Comparison of ENCODE assay signal across 8 mouse cellular contexts in genomic region chrX:106219171-106220032, GRCm38 (mm10). TPM values are rescaled to one million over a fixed set of nuclear protein-coding genes. Genes with fewer than 3 reads are reported as not detected.
DNase-seq lines count a peak whose midpoint lies in the region; ATAC-seq lines count a peak whose summit lies in the region.

No protein-coding gene starts in this region.

- no peaks in the 10 kb centered on the region; the same call in 1 of the 2 replicates for H3K36me3 ChIP-seq in erythroblast, embryonic 14.5 days (ENCODE audit: control insufficient read depth)
- H3K36me3 ChIP-seq in heart, embryonic 13.5 days = 0 out of 2 replicates have a peak, but pooled peaks cover 5% of the 10 kb centered on the region
- H3K36me3 ChIP-seq in liver, embryonic 11.5 days (ENCODE audit: control insufficient read depth, insufficient read depth, low read length) = no peaks in the 10 kb centered on the region
- no peaks in the 10 kb centered on the region for H3K36me3 ChIP-seq in splenic B cell, adult 2 months (ENCODE audit: control insufficient read depth, insufficient read depth, low read length, poor library complexity, severe bottlenecking)

- no peaks in the 10 kb centered on the region for H3K27me3 ChIP-seq in erythroblast, embryonic 14.5 days (ENCODE audit: control insufficient read depth)
- H3K27me3 ChIP-seq in heart, embryonic 13.5 days (replicated peaks) = no peaks in the 10 kb centered on the region
- no peaks in the 10 kb centered on the region for H3K27me3 ChIP-seq in liver, embryonic 11.5 days (replicated peaks; ENCODE audit: control insufficient read depth, insufficient read depth, low read length)
- H3K27me3 ChIP-seq in splenic B cell, adult 2 months (ENCODE audit: control insufficient read depth, insufficient read depth, low read length, poor library complexity, severe bottlenecking) = no peaks in the 10 kb centered on the region

- H3K4me3 ChIP-seq in erythroblast, embryonic 14.5 days (replicated peaks) = peak overlapping the region; percentile 80
- peak overlapping the region; percentile 67 for H3K4me3 ChIP-seq in heart, embryonic 13.5 days
- H3K4me3 ChIP-seq in liver, embryonic 11.5 days (ENCODE audit: low read depth, low read length) = peak overlapping the region; percentile 71

- H3K4me1 ChIP-seq in erythroblast, embryonic 14.5 days (ENCODE audit: control insufficient read depth) = peaks cover 10% of the 10 kb centered on the region
- no peaks in the 10 kb centered on the region for H3K4me1 ChIP-seq in heart, embryonic 13.5 days
- H3K4me1 ChIP-seq in liver, embryonic 11.5 days (replicated peaks; ENCODE audit: control insufficient read depth, insufficient read depth, low read length) = no peaks in the 10 kb centered on the region

- peak; percentile 83 for DNase-seq in CD4-positive, CD25-positive, alpha-beta regulatory T cell, adult 2 months (ENCODE audit: low read depth, low spot score)
- DNase-seq in brain, embryonic 18.5 days (ENCODE audit: low read depth, low spot score) = peak; percentile 45
- peak; percentile 81 for DNase-seq in kidney, postnatal 10 days
- DNase-seq in liver, embryonic 11.5 days (ENCODE audit: low spot score) = peak; percentile 71
- peak; percentile 76 for DNase-seq in naive thymus-derived CD4-positive, alpha-beta T cell, adult 2 months (ENCODE audit: low read depth)
- peak; percentile 69 for DNase-seq in splenic B cell, adult 2 months (ENCODE audit: low read depth, low spot score)

- H3K9ac ChIP-seq in heart, embryonic 13.5 days = peak overlapping the region; percentile 84
- H3K9ac ChIP-seq in liver, embryonic 11.5 days (ENCODE audit: low read depth, low read length) = peak overlapping the region; percentile 75

- peak overlapping the region; percentile 65 for H3K4me2 ChIP-seq in heart, embryonic 13.5 days
- peak overlapping the region; percentile 62 for H3K4me2 ChIP-seq in liver, embryonic 11.5 days

- 20% methylated on average over 50 of the region's 60 CpGs for whole genome bisulfite sequencing in heart, embryonic 13.5 days
- 14% methylated on average over 60 of the region's 60 CpGs for WGBS in liver, embryonic 11.5 days

- ATAC-seq in heart, embryonic 13.5 days (ENCODE audit: extremely low read depth, insufficient number of reproducible peaks, low FRiP score, low TSS enrichment) = peak; percentile 77; the same call in 1 of the 2 replicates
- ATAC-seq in liver, embryonic 11.5 days (replicated peaks; ENCODE audit: low FRiP score) = peak; percentile 95

- peak overlapping the region; percentile 74 for H3K27ac ChIP-seq in heart, embryonic 13.5 days (replicated peaks)
- H3K27ac ChIP-seq in liver, embryonic 11.5 days (ENCODE audit: low read depth, low read length) = no peak overlapping the region

- H3K9me3 ChIP-seq in erythroblast, embryonic 14.5 days (ENCODE audit: control insufficient read depth, low read length) = peaks cover 18% of the 10 kb centered on the region
- H3K9me3 ChIP-seq in heart, embryonic 13.5 days = peaks cover 4% of the 10 kb centered on the region; the same call in 1 of the 2 replicates
- no peaks in the 10 kb centered on the region; the same call in 1 of the 2 replicates for H3K9me3 ChIP-seq in liver, embryonic 11.5 days (ENCODE audit: control insufficient read depth, low read length)

RNA-seq across cellular contexts. Expression of gene Taf9b, which starts 1.6 kb away (rescaled TPM):
- 0.01 and 0.04 TPM in 2 replicates for polyA plus RNA-seq in erythroblast, embryonic 14.5 days (2012)
- polyA plus RNA-seq in heart, embryonic 13.5 days (2015; fragmentation: Nextera tagmentation; extraction: Ambion mirVana) = 18.1 and 19.7 TPM in 2 replicates
- polyA plus RNA-seq in liver, embryonic 11.5 days (2014; fragmentation: Nextera tagmentation; extraction: Ambion mirVana) = 10.0 and 10.6 TPM in 2 replicates

RNA-seq across cellular contexts. Expression of gene Pgk1, which starts 32.5 kb away (rescaled TPM):
- 0.39 and 0.47 TPM in 2 replicates for polyA plus RNA-seq in erythroblast, embryonic 14.5 days (2012)
- 660 and 731 TPM in 2 replicates for polyA plus RNA-seq in heart, embryonic 13.5 days (2015; fragmentation: Nextera tagmentation; extraction: Ambion mirVana)
- polyA plus RNA-seq in liver, embryonic 11.5 days (2014; fragmentation: Nextera tagmentation; extraction: Ambion mirVana) = 586 and 640 TPM in 2 replicates

RNA-seq across cellular contexts. Expression of gene Fnd3c2, which starts 35.8 kb away (rescaled TPM):
- 0.01 TPM in 1 of 2 replicates, not detected in the other for polyA plus RNA-seq in erythroblast, embryonic 14.5 days (2012)
- not detected in 2 replicates for polyA plus RNA-seq in heart, embryonic 13.5 days (2015; fragmentation: Nextera tagmentation; extraction: Ambion mirVana)
- polyA plus RNA-seq in liver, embryonic 11.5 days (2014; fragmentation: Nextera tagmentation; extraction: Ambion mirVana) = not detected in 2 replicates

Comparison
In these comparisons a context has a peak if more than half of its experiments do, and no peak if none do; other contexts are left out.
1. RNA of gene Taf9b, which starts 1.6 kb away (polyA plus RNA-seq): 18.1 to 19.7 TPM in heart, embryonic 13.5 days and 10.0 to 10.6 TPM in liver, embryonic 11.5 days; 0.01 to 0.04 TPM in erythroblast, embryonic 14.5 days; every median in the first group is over 10 times any median in the second.
2. RNA of gene Pgk1, which starts 32.5 kb away (polyA plus RNA-seq): 660 to 731 TPM in heart, embryonic 13.5 days and 586 to 640 TPM in liver, embryonic 11.5 days; 0.39 to 0.47 TPM in erythroblast, embryonic 14.5 days; every median in the first group is over 100 times any median in the second.
3. Peak in every context shown above with its lines, with median percentiles within 50 percentile points of each other: DNase-seq and H3K4me3 ChIP-seq.